Mouse (Mus musculus) lung, embryonic 14.5 days (tissue): ENCODE results near the gene Sh2d1a. TPM values are rescaled to one million over a fixed set of nuclear protein-coding genes. Genes with fewer than 3 reads are reported as not detected.
A peak's percentile ranks its signal among the peaks of the same experiment; 100 is the strongest.

Experiments
- ATAC-seq: fragments of 200-750 bp; cut with Nextera tagmentation; 2 replicates; pipeline ENCODE4 v1.8.0; 2017; ENCODE audit warnings: mild to moderate bottlenecking, moderate TSS enrichment, moderate library complexity; ENCODE audit not compliant: insufficient read depth
- DNase-seq: peaks from one replicate; pipeline ENCODE4 v3.0.0-alpha.2; 2015
- H3K27ac ChIP-seq: fragments of 300-500 bp; sonication (generic); 2 replicates; pipeline ENCODE4 v1.5.1; 2014; ENCODE audit warnings: low read depth, mild to moderate bottlenecking, moderate library complexity
- H3K27me3 ChIP-seq: fragments of 300-500 bp; sonication (generic); 2 replicates; pipeline ENCODE4 v1.6.1; 2014; ENCODE audit warnings: low read length, control low read depth; ENCODE audit not compliant: insufficient read depth
- H3K36me3 ChIP-seq: fragments of 300-500 bp; sonication (generic); 2 replicates; pipeline ENCODE4 v1.6.1; 2014; ENCODE audit warnings: control low read depth; ENCODE audit not compliant: insufficient read depth
- H3K4me1 ChIP-seq: fragments of 300-500 bp; sonication (generic); 2 replicates; pipeline ENCODE4 v1.6.1; 2014; ENCODE audit warnings: antibody characterized with exemption, control low read depth; ENCODE audit not compliant: insufficient read depth
- H3K4me2 ChIP-seq: fragments of 300-500 bp; sonication (generic); 2 replicates; pipeline ENCODE4 v1.6.1; 2014; ENCODE audit warnings: mild to moderate bottlenecking
- H3K4me3 ChIP-seq: fragments of 300-500 bp; sonication (generic); 2 replicates; pipeline ENCODE4 v1.5.1; 2014; ENCODE audit warnings: low read depth, low read length
- H3K9ac ChIP-seq: fragments of 300-500 bp; sonication (generic); 2 replicates; pipeline ENCODE4 v1.6.1; 2014
- H3K9me3 ChIP-seq: fragments of 300-500 bp; sonication (generic); 2 replicates; pipeline ENCODE4 v1.6.1; 2016; ENCODE audit warnings: low read depth, low read length, control low read depth
- CTCF ChIP-seq: IDR thresholded peaks from 2 replicates; pipeline ENCODE4 v1.5.1; 2016; ENCODE audit warnings: antibody characterized with exemption, low read depth
- WGBS: fragments of 180-500 bp; shearing (Covaris S2); extraction: QIAGEN DNeasy Blood & Tissue Kit; methylation state at CpG from one replicate; pipeline ENCODE4 v1.1.7; 2014; 5-methylcytosine and 5-hydroxymethylcytosine counted together
- polyA plus RNA-seq: library from polyadenylated mRNA; unstranded; fragments of >200 nt; fragmentation: Nextera tagmentation; extraction: Ambion mirVana; gene quantifications from 2 replicates; pipeline ENCODE4 v1.2.1, GENCODE M21; 2014

The Sh2d1a gene
- polyA plus RNA-seq, 1 experiment from 2014 or later: not detected

DNA sequence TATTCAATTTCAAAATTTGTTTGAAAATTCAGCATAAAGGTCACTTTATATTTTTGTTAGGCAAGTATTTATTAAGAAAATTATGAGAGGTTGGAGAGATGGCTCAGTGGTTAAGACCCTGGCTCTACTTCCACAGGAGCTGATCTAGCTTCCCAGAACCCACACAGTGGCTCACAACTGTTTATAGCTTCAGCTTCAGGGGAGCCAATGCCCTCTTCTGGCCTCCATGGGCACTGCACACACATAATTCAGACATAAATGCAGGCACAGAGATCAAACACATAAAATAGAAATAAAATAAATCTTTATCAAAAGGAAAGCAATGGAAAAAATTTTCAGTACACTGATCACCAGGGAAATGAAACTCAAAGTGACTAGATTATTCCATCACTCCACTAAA lies 10.3 kb downstream of the Sh2d1a start:
- H3K27ac ChIP-seq: no peak overlapping the region
- no peaks in the 10 kb centered on the region for H3K27me3 ChIP-seq
- no peak overlapping the region for H3K4me3 ChIP-seq
- H3K4me1 ChIP-seq: no peaks in the 10 kb centered on the region
- DNase-seq (peak; percentile 2), ATAC-seq (no peak)
- H3K4me2 ChIP-seq: no peak overlapping the region
- TF ChIP-seq CTCF: peak; percentile 29; the same call in 1 of the 2 replicates
- H3K9ac ChIP-seq: no peak overlapping the region
- no peaks in the 10 kb centered on the region for H3K9me3 ChIP-seq
- H3K36me3 ChIP-seq: no peaks in the 10 kb centered on the region

DNA sequence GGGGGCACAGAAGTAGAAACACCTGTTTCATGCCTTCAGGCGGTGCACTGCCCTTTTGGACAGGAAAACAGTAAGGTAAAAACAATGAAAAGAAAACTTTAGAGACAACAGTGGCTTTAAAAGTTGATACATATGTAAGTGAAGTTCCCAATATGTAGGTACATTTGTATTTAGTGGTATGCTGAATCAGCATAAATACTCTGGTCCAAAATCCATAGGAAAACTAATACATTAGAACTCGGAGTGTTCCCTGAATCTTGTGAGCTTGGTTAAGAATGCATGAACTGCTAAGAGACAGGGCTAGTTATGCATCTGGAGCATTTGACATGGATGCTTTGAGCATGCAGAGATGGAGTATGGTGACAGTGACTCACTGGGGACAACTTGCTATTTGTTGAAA lies 20.6 kb downstream of the Sh2d1a start:
- Histone ChIP-seq H3K36me3 (no peaks in the 10 kb centered on the region), H3K9ac (no peak overlapping the region), H3K4me3 (no peak overlapping the region), H3K9me3 (no peaks in the 10 kb centered on the region), H3K4me2 (no peak overlapping the region), H3K27me3 (no peaks in the 10 kb centered on the region), H3K27ac (no peak overlapping the region), H3K4me1 (no peaks in the 10 kb centered on the region)
- ATAC-seq: no peak
- DNase-seq: no peak
- no peak for TF ChIP-seq CTCF
- WGBS: 79% methylated on average over 2 of the region's 2 CpGs

DNA sequence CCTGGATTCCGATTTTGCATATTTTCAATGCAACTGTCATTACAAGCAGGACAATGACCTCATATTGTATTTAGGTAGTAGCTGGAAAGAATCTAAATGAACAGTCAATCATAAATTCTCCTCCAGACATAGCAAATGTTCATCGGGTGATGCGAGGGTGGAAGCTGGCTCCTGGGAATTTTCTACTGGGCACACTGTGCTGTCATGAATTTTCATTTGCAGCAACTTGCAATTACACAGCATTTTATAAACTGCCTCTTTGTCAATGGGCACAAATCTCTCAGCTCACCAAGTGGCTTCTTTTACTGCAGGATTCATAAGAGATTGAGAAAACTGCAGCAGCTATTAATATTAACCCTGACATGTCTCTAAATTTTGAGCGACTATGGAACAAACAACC lies 28.4 kb downstream of the Sh2d1a start:
- TF ChIP-seq CTCF: no peak
- H3K9me3 ChIP-seq: no peaks in the 10 kb centered on the region
- H3K9ac ChIP-seq: no peak overlapping the region
- H3K36me3 ChIP-seq: no peaks in the 10 kb centered on the region
- H3K4me3 ChIP-seq: no peak overlapping the region
- H3K4me2 ChIP-seq: no peak overlapping the region
- DNase-seq (no peak), ATAC-seq (no peak)
- no peak overlapping the region for H3K27ac ChIP-seq
- whole genome bisulfite sequencing: 70% methylated on average over 4 of the region's 4 CpGs
- H3K4me1 ChIP-seq: no peaks in the 10 kb centered on the region
- H3K27me3 ChIP-seq: no peaks in the 10 kb centered on the region

DNA sequence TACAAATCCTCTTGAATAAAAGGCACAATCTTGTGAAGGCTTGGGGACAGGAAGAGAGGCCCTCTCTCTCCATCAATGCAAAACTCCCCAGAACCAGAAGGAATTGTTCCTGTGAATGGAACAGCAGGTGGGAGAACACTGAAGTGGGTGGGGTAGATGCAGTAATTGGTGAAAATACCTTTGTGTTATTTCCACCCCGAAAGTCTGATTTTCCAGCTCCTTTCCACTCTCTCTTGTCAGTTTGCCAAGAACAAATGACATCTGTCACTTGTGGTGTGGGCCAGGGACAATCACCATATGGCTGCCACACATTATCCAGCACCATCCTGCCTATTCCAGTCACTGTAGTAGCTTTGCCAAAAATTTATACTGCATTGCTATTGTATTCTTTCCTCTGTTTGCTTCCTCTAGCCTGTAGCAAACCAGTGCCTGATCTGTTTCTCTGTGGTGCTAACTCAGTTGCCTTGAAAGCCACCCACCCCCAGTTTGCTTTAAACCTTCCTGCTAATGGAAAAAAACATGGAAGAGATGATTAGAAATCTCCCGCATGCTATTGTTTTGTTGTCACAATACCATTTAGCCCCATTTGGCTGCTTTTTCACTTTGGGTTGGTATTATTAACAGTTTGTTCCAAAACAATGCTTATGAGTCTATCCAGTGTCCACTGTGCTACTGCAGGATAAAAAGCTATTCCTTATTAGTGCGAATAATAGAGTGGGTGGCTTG lies 37.9 kb downstream of the Sh2d1a start:
- TF ChIP-seq CTCF: no peak
- H3K27ac ChIP-seq: no peak overlapping the region
- DNase-seq: peak; percentile 3
- H3K4me2 ChIP-seq: peak overlapping the region; percentile 50
- WGBS: 34% methylated on average over 3 of the region's 3 CpGs
- no peaks in the 10 kb centered on the region for H3K36me3 ChIP-seq
- no peak; the same call in 1 of the 2 replicates for ATAC-seq
- H3K4me3 ChIP-seq: 0 out of 2 replicates have a peak overlapping the region, but pooled peaks have one; percentile 17
- no peaks in the 10 kb centered on the region for H3K9me3 ChIP-seq
- H3K27me3 ChIP-seq: no peaks in the 10 kb centered on the region
- no peaks in the 10 kb centered on the region for H3K4me1 ChIP-seq
- no peak overlapping the region for H3K9ac ChIP-seq

- H3K36me3 ChIP-seq: no peaks in the 10 kb centered on the region
- H3K4me2 ChIP-seq: peak overlapping the region; percentile 50
- ATAC-seq: no peak
- no peaks in the 10 kb centered on the region for H3K27me3 ChIP-seq
- 0 out of 2 replicates have a peak overlapping the region, but pooled peaks have one; percentile 17 for H3K4me3 ChIP-seq
- no peaks in the 10 kb centered on the region for H3K9me3 ChIP-seq
- 27% methylated on average over 5 of the region's 5 CpGs for WGBS
- peak; percentile 69 for TF ChIP-seq CTCF
- no peaks in the 10 kb centered on the region for H3K4me1 ChIP-seq
- H3K9ac ChIP-seq: no peak overlapping the region
- DNase-seq: peak; percentile 88
- no peak overlapping the region for H3K27ac ChIP-seq
These were observed 38.5 kb downstream of the Sh2d1a start for GRCm38 (mm10) chrX:42540756-42541053.

GRCm38 (mm10) chrX:42545076-42545475 lies 42.8 kb downstream of the Sh2d1a start:
- no peak for ATAC-seq
- Histone ChIP-seq H3K4me3 (no peak overlapping the region), H3K9ac (no peak overlapping the region), H3K27ac (no peak overlapping the region), H3K4me1 (no peaks in the 10 kb centered on the region), H3K27me3 (no peaks in the 10 kb centered on the region), H3K4me2 (no peak overlapping the region), H3K36me3 (no peaks in the 10 kb centered on the region), H3K9me3 (no peaks in the 10 kb centered on the region)
- TF ChIP-seq CTCF: no peak
- WGBS: 83% methylated on average over 1 of the region's 1 CpGs
- DNase-seq: no peak

GRCm38 (mm10) chrX:42548513-42548912 lies 46.3 kb downstream of the Sh2d1a start:
- DNase-seq (no peak), ATAC-seq (no peak)
- Histone ChIP-seq H3K4me1 (no peaks in the 10 kb centered on the region), H3K27me3 (no peaks in the 10 kb centered on the region), H3K4me3 (no peak overlapping the region), H3K9ac (no peak overlapping the region), H3K4me2 (no peak overlapping the region), H3K27ac (no peak overlapping the region), H3K36me3 (no peaks in the 10 kb centered on the region), H3K9me3 (no peaks in the 10 kb centered on the region)
- TF ChIP-seq CTCF: no peak
- 58% methylated on average over 4 of the region's 4 CpGs for WGBS
